Mouse (Mus musculus): ENCODE data around the gene Snorc. TPM values are rescaled to one million over a fixed set of nuclear protein-coding genes. Genes with fewer than 3 reads are reported as not detected.

The Snorc gene
- polyA plus RNA-seq (2015; fragmentation: Illumina TruSeq; extraction: RNeasy Lipid Tissue Mini Kit (QIAGEN cat#74804); ENCODE audit: insufficient read depth, low read depth, low replicate concordance) = not detected

DNA sequence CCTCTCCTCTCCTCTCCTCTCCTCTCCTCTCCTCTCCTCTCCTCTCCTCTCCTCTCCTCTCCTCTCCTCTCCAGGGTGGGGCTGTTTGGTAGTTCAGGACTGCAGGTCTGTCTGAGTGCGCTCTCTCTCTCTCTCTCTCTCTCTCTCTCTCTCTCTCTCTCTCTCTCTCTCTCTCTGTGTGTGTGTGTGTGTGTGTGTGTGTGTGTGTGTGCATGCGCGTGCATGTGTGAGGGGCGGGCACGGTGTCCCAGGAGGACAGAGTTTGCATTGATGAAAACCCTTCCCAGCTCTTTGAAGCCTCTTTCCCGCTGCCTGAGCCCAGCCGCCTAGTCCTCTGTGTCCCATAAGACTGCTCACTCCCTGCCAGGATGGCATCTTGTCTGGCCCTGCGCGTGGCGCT lies at the start of gene Snorc:
Snorc (plus strand) TSS at position 301 of the 400 bp plus-strand sequence.

GRCm38 (mm10) chr1:87509561-87510165 lies 39.6 kb downstream of the Snorc start, which contains the start of gene Neu2:
Gene Neu2 (plus strand): TSS chr1:87509889.

Other genes with a start within 250 kb of the Snorc start
- gene Efhd1, start 205.9 kb upstream of the Snorc start, polyA plus RNA-seq (2015; fragmentation: Illumina TruSeq; extraction: RNeasy Lipid Tissue Mini Kit (QIAGEN cat#74804); ENCODE audit: insufficient read depth, low read depth, low replicate concordance) = 4.9 TPM
- gene Gigyf2, start 143.3 kb upstream of the Snorc start, polyA plus RNA-seq (2015; fragmentation: Illumina TruSeq; extraction: RNeasy Lipid Tissue Mini Kit (QIAGEN cat#74804); ENCODE audit: insufficient read depth, low read depth, low replicate concordance) = 20.3 TPM
- not detected for gene Kcnj13, start 75.5 kb upstream of the Snorc start, polyA plus RNA-seq (2015; fragmentation: Illumina TruSeq; extraction: RNeasy Lipid Tissue Mini Kit (QIAGEN cat#74804); ENCODE audit: insufficient read depth, low read depth, low replicate concordance)
- gene Neu2, start 39.6 kb downstream of the Snorc start, polyA plus RNA-seq (2015; fragmentation: Illumina TruSeq; extraction: RNeasy Lipid Tissue Mini Kit (QIAGEN cat#74804); ENCODE audit: insufficient read depth, low read depth, low replicate concordance) = 3.0 TPM
- gene Ngef, start 103.6 kb downstream of the Snorc start, polyA plus RNA-seq (2015; fragmentation: Illumina TruSeq; extraction: RNeasy Lipid Tissue Mini Kit (QIAGEN cat#74804); ENCODE audit: insufficient read depth, low read depth, low replicate concordance) = 2.5 TPM
- 6.8 TPM for gene Inpp5d, start 150.0 kb downstream of the Snorc start, polyA plus RNA-seq (2015; fragmentation: Illumina TruSeq; extraction: RNeasy Lipid Tissue Mini Kit (QIAGEN cat#74804); ENCODE audit: insufficient read depth, low read depth, low replicate concordance)

All from pancreas, adult 10 weeks (tissue).